Mouse (Mus musculus) lung, embryonic 16.5 days (tissue): Measurements from ENCODE around the gene Epop. TPM values are rescaled to one million over a fixed set of nuclear protein-coding genes. Genes with fewer than 3 reads are reported as not detected.
A peak's percentile ranks its signal among the peaks of the same experiment; 100 is the strongest.

Source experiments
- ATAC-seq: fragments of 200-750 bp; cut with Nextera tagmentation; 2 replicates; pipeline ENCODE4 v1.8.0; 2017; ENCODE audit warnings: low read depth, mild to moderate bottlenecking, moderate library complexity
- H3K27ac ChIP-seq: fragments of 300-500 bp; sonication (generic); 2 replicates; pipeline ENCODE4 v1.5.1; 2014; ENCODE audit warnings: mild to moderate bottlenecking, control low read depth, low read length
- H3K27me3 ChIP-seq: fragments of 300-500 bp; sonication (generic); 2 replicates; pipeline ENCODE4 v1.6.1; 2014; ENCODE audit warnings: low read depth, low read length, mixed read lengths; ENCODE audit not compliant: control insufficient read depth, insufficient read depth
- H3K36me3 ChIP-seq: fragments of 300-500 bp; sonication (generic); 2 replicates; pipeline ENCODE4 v1.6.1; 2014; ENCODE audit warnings: low read length; ENCODE audit not compliant: control insufficient read depth, insufficient read depth
- H3K4me1 ChIP-seq: fragments of 300-500 bp; sonication (generic); replicated peaks from 2 replicates; pipeline ENCODE4 v1.6.1; 2014; ENCODE audit warnings: low read length, mixed read lengths; ENCODE audit not compliant: control insufficient read depth, insufficient read depth
- H3K4me2 ChIP-seq: fragments of 300-500 bp; sonication (generic); 2 replicates; pipeline ENCODE4 v1.6.1; 2014; ENCODE audit warnings: low read depth, low read length, control low read depth
- H3K4me3 ChIP-seq: fragments of 300-500 bp; sonication (generic); 2 replicates; pipeline ENCODE4 v1.5.1; 2014; ENCODE audit warnings: mild to moderate bottlenecking, low read length, control low read depth
- H3K9ac ChIP-seq: fragments of 300-500 bp; sonication (generic); 2 replicates; pipeline ENCODE4 v1.6.1; 2014; ENCODE audit warnings: low read length, control low read depth
- H3K9me3 ChIP-seq: fragments of 300-500 bp; sonication (generic); 2 replicates; pipeline ENCODE4 v1.6.1; 2016; ENCODE audit warnings: low read length; ENCODE audit not compliant: control insufficient read depth
- WGBS: fragments of 180-500 bp; shearing (Covaris S2); extraction: QIAGEN DNeasy Blood & Tissue Kit; methylation state at CpG from one replicate; pipeline ENCODE4 v1.1.7; 2014; 5-methylcytosine and 5-hydroxymethylcytosine counted together
- polyA plus RNA-seq: library from polyadenylated mRNA; unstranded; fragments of >200 nt; fragmentation: Nextera tagmentation; extraction: Ambion mirVana; gene quantifications from 2 replicates; pipeline ENCODE4 v1.2.1, GENCODE M21; 2015

Epop gene
- polyA plus RNA-seq, 1 experiment from 2014 or later: 2.1 TPM

GRCm38 (mm10) chr11:97626431-97626830, 3.1 kb downstream of the Epop start:
- no peak overlapping the region for H3K4me3 ChIP-seq
- WGBS: 14% methylated on average over 13 of the region's 13 CpGs
- H3K27ac ChIP-seq: no peak overlapping the region
- no peaks in the 10 kb centered on the region for H3K36me3 ChIP-seq
- H3K9ac ChIP-seq: no peak overlapping the region
- H3K27me3 ChIP-seq: peaks cover 64% of the 10 kb centered on the region
- no peak for ATAC-seq
- H3K4me2 ChIP-seq: no peak overlapping the region
- no peaks in the 10 kb centered on the region for H3K9me3 ChIP-seq
- H3K4me1 ChIP-seq: peaks cover 30% of the 10 kb centered on the region

- Histone ChIP-seq H3K4me3 (no peak overlapping the region), H3K36me3 (no peaks in the 10 kb centered on the region), H3K9me3 (no peaks in the 10 kb centered on the region), H3K9ac (no peak overlapping the region), H3K27me3 (peaks cover 57% of the 10 kb centered on the region), H3K27ac (no peak overlapping the region), H3K4me1 (peaks cover 30% of the 10 kb centered on the region), H3K4me2 (no peak overlapping the region)
- no peak for ATAC-seq
- WGBS: 67% methylated on average over 5 of the region's 5 CpGs
Observed at GRCm38 (mm10) chr11:97625551-97625950, 4.0 kb downstream of the Epop start.

GRCm38 (mm10) chr11:97623166-97623565, 6.3 kb downstream of the Epop start:
- Histone ChIP-seq H3K4me3 (no peak overlapping the region), H3K9ac (no peak overlapping the region), H3K4me1 (peaks cover 12% of the 10 kb centered on the region), H3K27me3 (peaks cover 46% of the 10 kb centered on the region), H3K4me2 (no peak overlapping the region), H3K36me3 (no peaks in the 10 kb centered on the region), H3K9me3 (no peaks in the 10 kb centered on the region), H3K27ac (no peak overlapping the region)
- 52% methylated on average over 9 of the region's 9 CpGs for WGBS
- no peak for ATAC-seq

GRCm38 (mm10) chr11:97622440-97622839, 7.1 kb downstream of the Epop start:
- Histone ChIP-seq H3K27ac (no peak overlapping the region), H3K4me2 (no peak overlapping the region), H3K36me3 (no peaks in the 10 kb centered on the region), H3K27me3 (peaks cover 43% of the 10 kb centered on the region), H3K4me1 (peaks cover 7% of the 10 kb centered on the region; the same call in 1 of the 2 replicates), H3K9ac (no peak overlapping the region), H3K4me3 (no peak overlapping the region), H3K9me3 (no peaks in the 10 kb centered on the region)
- WGBS: 4% methylated on average over 6 of the region's 6 CpGs
- ATAC-seq: peak; percentile 59; the same call in 1 of the 2 replicates

GRCm38 (mm10) chr11:97619391-97619795, 10.1 kb downstream of the Epop start:
- peaks cover 21% of the 10 kb centered on the region; the same call in 1 of the 2 replicates for H3K27me3 ChIP-seq
- H3K4me3 ChIP-seq: no peak overlapping the region
- 57% methylated on average over 5 of the region's 5 CpGs for WGBS

GRCm38 (mm10) chr11:97618368-97618767, 11.1 kb downstream of the Epop start:
- Histone ChIP-seq H3K4me2 (no peak overlapping the region), H3K9me3 (no peaks in the 10 kb centered on the region), H3K9ac (no peak overlapping the region), H3K36me3 (no peaks in the 10 kb centered on the region), H3K4me1 (no peaks in the 10 kb centered on the region), H3K27ac (no peak overlapping the region), H3K27me3 (peaks cover 16% of the 10 kb centered on the region; the same call in 1 of the 2 replicates), H3K4me3 (no peak overlapping the region)
- ATAC-seq: no peak
- 32% methylated on average over 11 of the region's 11 CpGs for WGBS

More at GRCm38 (mm10) chr11:97619391-97619795, 10.1 kb downstream of the Epop start:
- Histone ChIP-seq H3K27ac (no peak overlapping the region), H3K4me1 (no peaks in the 10 kb centered on the region), H3K9me3 (no peaks in the 10 kb centered on the region), H3K4me2 (no peak overlapping the region), H3K36me3 (no peaks in the 10 kb centered on the region), H3K9ac (no peak overlapping the region)
- no peak for ATAC-seq

- H3K9me3 ChIP-seq: no peaks in the 10 kb centered on the region
- H3K4me1 ChIP-seq: no peaks in the 10 kb centered on the region
- ATAC-seq: no peak
- no peak overlapping the region for H3K4me2 ChIP-seq
- H3K27ac ChIP-seq: no peak overlapping the region
- no peaks in the 10 kb centered on the region for H3K36me3 ChIP-seq
- H3K9ac ChIP-seq: no peak overlapping the region
- peaks cover 12% of the 10 kb centered on the region; the same call in 1 of the 2 replicates for H3K27me3 ChIP-seq
- no peak overlapping the region for H3K4me3 ChIP-seq
- 78% methylated on average over 4 of the region's 4 CpGs for WGBS
Observed at GRCm38 (mm10) chr11:97615276-97615675, 14.2 kb downstream of the Epop start.

- Histone ChIP-seq H3K27me3 (no peaks in the 10 kb centered on the region), H3K9ac (no peak overlapping the region), H3K4me3 (no peak overlapping the region), H3K4me1 (no peaks in the 10 kb centered on the region), H3K4me2 (no peak overlapping the region), H3K36me3 (no peaks in the 10 kb centered on the region), H3K27ac (no peak overlapping the region), H3K9me3 (no peaks in the 10 kb centered on the region)
- no peak for ATAC-seq
- 46% methylated on average over 8 of the region's 8 CpGs for WGBS
Observed at GRCm38 (mm10) chr11:97611076-97611475, 18.4 kb downstream of the Epop start.

- Histone ChIP-seq H3K36me3 (no peaks in the 10 kb centered on the region), H3K9me3 (no peaks in the 10 kb centered on the region), H3K27me3 (no peaks in the 10 kb centered on the region), H3K4me1 (no peaks in the 10 kb centered on the region), H3K4me2 (no peak overlapping the region), H3K27ac (no peak overlapping the region), H3K9ac (no peak overlapping the region), H3K4me3 (no peak overlapping the region)
- ATAC-seq: no peak
- 65% methylated on average over 13 of the region's 13 CpGs for WGBS
Observed at GRCm38 (mm10) chr11:97609743-97610142, 19.8 kb downstream of the Epop start.

GRCm38 (mm10) chr11:97608933-97609332, 20.6 kb downstream of the Epop start:
- H3K27ac ChIP-seq: no peak overlapping the region
- no peaks in the 10 kb centered on the region for H3K36me3 ChIP-seq
- no peak overlapping the region for H3K4me2 ChIP-seq
- H3K4me1 ChIP-seq: peaks cover 4% of the 10 kb centered on the region
- no peaks in the 10 kb centered on the region for H3K9me3 ChIP-seq
- ATAC-seq: no peak
- WGBS: 63% methylated on average over 4 of the region's 4 CpGs
- H3K4me3 ChIP-seq: no peak overlapping the region
- H3K27me3 ChIP-seq: no peaks in the 10 kb centered on the region
- no peak overlapping the region for H3K9ac ChIP-seq
